In the genomic region with DNA sequence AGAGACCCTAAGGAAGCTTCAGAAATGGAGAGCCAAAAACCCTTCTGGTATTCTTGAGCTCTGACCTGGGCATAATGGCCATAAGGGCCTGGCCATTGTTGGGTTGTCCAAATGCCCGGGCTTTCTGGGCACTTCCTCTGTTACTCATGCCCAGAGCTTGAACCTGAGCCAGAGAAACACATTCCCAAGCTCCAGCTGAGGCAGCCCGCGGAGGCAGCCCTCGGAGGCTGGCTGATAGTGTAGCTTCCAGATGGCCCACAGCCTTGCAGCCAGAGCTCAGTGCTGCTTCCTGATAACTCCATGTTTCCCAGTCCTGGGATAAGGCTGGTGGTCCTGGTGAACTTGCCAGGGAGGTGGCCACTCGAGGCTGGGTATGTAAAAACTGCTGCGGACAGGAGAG, we compare ENCODE assay signal across 10 mouse cellular contexts.
A peak's percentile ranks its signal among the peaks of the same experiment; 100 is the strongest.
DNase-seq lines count a peak whose midpoint lies in the region; ATAC-seq and TF ChIP-seq lines count a peak whose summit lies in the region.
"Had no signal": no experiment of that assay in that cellular context is flagged by ENCODE, and none has a peak within 500 bp of the region (broad histone marks: within the 10 kb centered on the region; RNA-seq: fewer than 3 reads in every experiment).

No protein-coding gene starts in this region.

- no peaks in the 10 kb centered on the region for H3K4me1 ChIP-seq in hindbrain, embryonic 16.5 days (ENCODE audit: control insufficient read depth, insufficient read depth, low read depth, low read length)
- H3K4me1 ChIP-seq in hindbrain, embryonic 12.5 days = no peaks in the 10 kb centered on the region
- H3K4me1 ChIP-seq in kidney, adult 2 months (ENCODE audit: control insufficient read depth, insufficient read depth, low read length) = no peaks in the 10 kb centered on the region

- H3K36me3 ChIP-seq in hindbrain, embryonic 16.5 days (ENCODE audit: control insufficient read depth, insufficient read depth, low read length) = peaks cover 5% of the 10 kb centered on the region; the same call in 1 of the 2 replicates
- 0 out of 2 replicates have a peak, but pooled peaks cover 7% of the 10 kb centered on the region for H3K36me3 ChIP-seq in hindbrain, embryonic 12.5 days
- H3K36me3 ChIP-seq in kidney, adult 2 months (ENCODE audit: control insufficient read depth, insufficient read depth, low read length) = no peaks in the 10 kb centered on the region

- peak; percentile 72 for ATAC-seq in hindbrain, embryonic 16.5 days
- no peak for ATAC-seq in hindbrain, embryonic 12.5 days (ENCODE audit: low FRiP score)

- TF ChIP-seq CTCF in kidney, adult 2 months (conservative IDR thresholded peaks at IDR 0.05; ENCODE audit: insufficient read depth, insufficient read length, low read depth, low read length) = no peak

- TF ChIP-seq POLR2A in kidney, adult 2 months (IDR thresholded peaks at IDR 0.05; ENCODE audit: low read depth, low read length) = no peak

- H3K9ac ChIP-seq in hindbrain, embryonic 16.5 days (ENCODE audit: low read depth, low read length) = no peak overlapping the region
- no peak overlapping the region for H3K9ac ChIP-seq in hindbrain, embryonic 12.5 days

- peak; percentile 83 for DNase-seq in MN1 (ENCODE audit: low spot score)
- peak; percentile 72 for DNase-seq in cerebellum, adult 11 months
- peak; percentile 38 for DNase-seq in heart, postnatal 4 days
- no peak for DNase-seq in kidney, adult 2 months
- DNase-seq in kidney, postnatal 4 days = no peak
- DNase-seq in urinary bladder, postnatal 4 days (ENCODE audit: low spot score in 2 of 2) = no peak
- DNase-seq: kidney, postnatal 25 days had no signal

- H3K4me3 ChIP-seq in hindbrain, embryonic 16.5 days (ENCODE audit: low read length) = no peak overlapping the region
- H3K4me3 ChIP-seq in hindbrain, embryonic 12.5 days = no peak overlapping the region
- no peak overlapping the region for H3K4me3 ChIP-seq in kidney, adult 2 months (ENCODE audit: insufficient read depth, low read depth, low read length)
- H3K4me3 ChIP-seq: megakaryocyte, embryonic 14.5 days had no signal

- H3K27ac ChIP-seq in hindbrain, embryonic 16.5 days (ENCODE audit: low read depth, low read length) = no peak overlapping the region
- no peak overlapping the region for H3K27ac ChIP-seq in hindbrain, embryonic 12.5 days
- no peak overlapping the region for H3K27ac ChIP-seq in kidney, adult 2 months (ENCODE audit: insufficient read depth, low read depth, low read length)

- no peak overlapping the region for H3K4me2 ChIP-seq in hindbrain, embryonic 16.5 days (ENCODE audit: low read length)
- no peak overlapping the region for H3K4me2 ChIP-seq in hindbrain, embryonic 12.5 days (replicated peaks)

- 48% methylated on average over 6 of the region's 6 CpGs for WGBS in hindbrain, embryonic 16.5 days
- WGBS in hindbrain, embryonic 12.5 days = 57% methylated on average over 6 of the region's 6 CpGs
- 53% methylated on average over 6 of the region's 6 CpGs for WGBS in kidney, adult 2 months

- no peaks in the 10 kb centered on the region for H3K27me3 ChIP-seq in hindbrain, embryonic 16.5 days (replicated peaks; ENCODE audit: control insufficient read depth, insufficient read depth, low read length)
- H3K27me3 ChIP-seq in hindbrain, embryonic 12.5 days = no peaks in the 10 kb centered on the region
- H3K27me3 ChIP-seq in kidney, adult 2 months (replicated peaks; ENCODE audit: control insufficient read depth, insufficient read depth, low read length) = no peaks in the 10 kb centered on the region
- H3K27me3 ChIP-seq: megakaryocyte, embryonic 14.5 days had no signal

- no peaks in the 10 kb centered on the region for H3K9me3 ChIP-seq in hindbrain, embryonic 16.5 days (ENCODE audit: control insufficient read depth, low read length)
- no peaks in the 10 kb centered on the region for H3K9me3 ChIP-seq in hindbrain, embryonic 12.5 days (replicated peaks)
- H3K9me3 ChIP-seq: megakaryocyte, embryonic 14.5 days had no signal

Comparison
In these comparisons a context has a peak if more than half of its experiments do, and no peak if none do; other contexts are left out.
1. DNase-seq: peak in MN1 (single experiment), cerebellum, adult 11 months (single experiment) and heart, postnatal 4 days (single experiment); none in kidney, adult 2 months (single experiment), kidney, postnatal 4 days (0 of 2) and urinary bladder, postnatal 4 days (0 of 2).